Mouse (Mus musculus) erythroblast, embryonic 14.5 days (primary cell): ENCODE data around the gene Lmtk2. TPM values are rescaled to one million over a fixed set of nuclear protein-coding genes. Genes with fewer than 3 reads are reported as not detected.

Experiments used
- H3K27me3 ChIP-seq: 2 replicates; pipeline ENCODE4 v1.6.1; 2012; ENCODE audit warnings: inconsistent platforms; ENCODE audit not compliant: control insufficient read depth
- H3K36me3 ChIP-seq: 2 replicates; pipeline ENCODE4 v1.6.1; 2012; ENCODE audit warnings: mild to moderate bottlenecking, inconsistent platforms; ENCODE audit not compliant: control insufficient read depth
- H3K4me1 ChIP-seq: 2 replicates; pipeline ENCODE4 v1.6.1; 2012; ENCODE audit warnings: inconsistent platforms; ENCODE audit not compliant: control insufficient read depth
- H3K4me3 ChIP-seq: replicated peaks from 2 replicates; pipeline ENCODE3; 2012; ENCODE audit warnings: moderate library complexity, mild to moderate bottlenecking, inconsistent platforms
- H3K9me3 ChIP-seq: 2 replicates; pipeline ENCODE4 v1.6.1; 2012; ENCODE audit warnings: low read length, inconsistent platforms, mixed read lengths; ENCODE audit not compliant: control insufficient read depth
- GATA1 ChIP-seq: IDR thresholded peaks from 2 replicates; pipeline ENCODE4 v1.6.1; 2012; ENCODE audit warnings: low read length, inconsistent platforms, mixed read lengths
- TAL1 ChIP-seq: IDR thresholded peaks from 3 replicates; pipeline ENCODE4 v1.6.1; 2012; ENCODE audit warnings: low read length, inconsistent platforms, mixed read lengths
- polyA plus RNA-seq: library from polyadenylated mRNA; stranded (reverse); fragments of >175 nt; gene quantifications from 2 replicates; pipeline ENCODE4 v1.2.3, GENCODE M21; 2012

Lmtk2 gene
- polyA plus RNA-seq, 1 experiment = 0.73 TPM

- Histone ChIP-seq H3K36me3 (peaks cover 3% of the 10 kb centered on the region), H3K4me3 (no peak overlapping the region), H3K4me1 (peaks cover 3% of the 10 kb centered on the region), H3K9me3 (no peaks in the 10 kb centered on the region), H3K27me3 (no peaks in the 10 kb centered on the region)
- TF ChIP-seq TAL1 (no peak), GATA1 (no peak)
These were observed 95.3 kb downstream of the Lmtk2 start for GRCm38 (mm10) chr5:144195567-144195966.

GRCm38 (mm10) chr5:144200616-144201015, 100.4 kb downstream of the Lmtk2 start:
- no peaks in the 10 kb centered on the region; the same call in 1 of the 2 replicates for H3K4me1 ChIP-seq
- H3K27me3 ChIP-seq = no peaks in the 10 kb centered on the region
- no peak overlapping the region for H3K4me3 ChIP-seq
- H3K9me3 ChIP-seq = peaks cover 6% of the 10 kb centered on the region
- TF ChIP-seq TAL1 = no peak
- no peak for TF ChIP-seq GATA1
- peaks cover 5% of the 10 kb centered on the region; the same call in 1 of the 2 replicates for H3K36me3 ChIP-seq

- H3K4me3 ChIP-seq = no peak overlapping the region
- TF ChIP-seq TAL1 = no peak
- no peak for TF ChIP-seq GATA1
These were observed 102.2 kb downstream of the Lmtk2 start for GRCm38 (mm10) chr5:144202430-144202829.

GRCm38 (mm10) chr5:144203398-144203959, 103.2 kb downstream of the Lmtk2 start:
- H3K27me3 ChIP-seq = no peaks in the 10 kb centered on the region
- H3K4me1 ChIP-seq = no peaks in the 10 kb centered on the region; the same call in 1 of the 2 replicates
- H3K9me3 ChIP-seq = peaks cover 6% of the 10 kb centered on the region
- H3K36me3 ChIP-seq = peaks cover 10% of the 10 kb centered on the region; the same call in 1 of the 2 replicates
- no peak overlapping the region for H3K4me3 ChIP-seq
- TF ChIP-seq GATA1 (no peak), TAL1 (no peak)

More at GRCm38 (mm10) chr5:144202430-144202829, 102.2 kb downstream of the Lmtk2 start:
- H3K36me3 ChIP-seq = peaks cover 9% of the 10 kb centered on the region; the same call in 1 of the 2 replicates
- peaks cover 6% of the 10 kb centered on the region for H3K9me3 ChIP-seq
- no peaks in the 10 kb centered on the region for H3K27me3 ChIP-seq
- H3K4me1 ChIP-seq = no peaks in the 10 kb centered on the region; the same call in 1 of the 2 replicates

- no peak for TF ChIP-seq TAL1
- TF ChIP-seq GATA1 = no peak
- Histone ChIP-seq H3K36me3 (peaks cover 10% of the 10 kb centered on the region; the same call in 1 of the 2 replicates), H3K4me3 (no peak overlapping the region), H3K4me1 (no peaks in the 10 kb centered on the region), H3K9me3 (peaks cover 6% of the 10 kb centered on the region), H3K27me3 (no peaks in the 10 kb centered on the region)
These were observed 104.1 kb downstream of the Lmtk2 start for GRCm38 (mm10) chr5:144204303-144204702.

- H3K4me1 ChIP-seq = no peaks in the 10 kb centered on the region
- H3K9me3 ChIP-seq = peaks cover 6% of the 10 kb centered on the region
- TF ChIP-seq GATA1 (no peak), TAL1 (no peak)
- no peak overlapping the region for H3K4me3 ChIP-seq
- peaks cover 14% of the 10 kb centered on the region; the same call in 1 of the 2 replicates for H3K36me3 ChIP-seq
- H3K27me3 ChIP-seq = no peaks in the 10 kb centered on the region
These were observed 104.7 kb downstream of the Lmtk2 start for GRCm38 (mm10) chr5:144204911-144205310.

- Histone ChIP-seq H3K4me3 (no peak overlapping the region), H3K27me3 (no peaks in the 10 kb centered on the region), H3K4me1 (no peaks in the 10 kb centered on the region), H3K36me3 (peaks cover 14% of the 10 kb centered on the region; the same call in 1 of the 2 replicates), H3K9me3 (peaks cover 6% of the 10 kb centered on the region)
- TF ChIP-seq GATA1 (no peak), TAL1 (no peak)
These were observed 105.8 kb downstream of the Lmtk2 start for GRCm38 (mm10) chr5:144206069-144206468.

- Histone ChIP-seq H3K4me1 (no peaks in the 10 kb centered on the region), H3K4me3 (no peak overlapping the region), H3K36me3 (peaks cover 11% of the 10 kb centered on the region; the same call in 1 of the 2 replicates), H3K9me3 (peaks cover under 1% of the 10 kb centered on the region), H3K27me3 (no peaks in the 10 kb centered on the region)
- TF ChIP-seq TAL1 (no peak), GATA1 (no peak)
These were observed 107.2 kb downstream of the Lmtk2 start for GRCm38 (mm10) chr5:144207478-144207877.

GRCm38 (mm10) chr5:144214453-144214852, 114.2 kb downstream of the Lmtk2 start:
- H3K9me3 ChIP-seq = no peaks in the 10 kb centered on the region
- no peak overlapping the region for H3K4me3 ChIP-seq
- no peak for TF ChIP-seq TAL1
- TF ChIP-seq GATA1 = no peak
- H3K4me1 ChIP-seq = no peaks in the 10 kb centered on the region
- no peaks in the 10 kb centered on the region for H3K27me3 ChIP-seq
- H3K36me3 ChIP-seq = peaks cover 8% of the 10 kb centered on the region; the same call in 1 of the 2 replicates
